Mouse (Mus musculus) lung, postnatal 0 days (tissue): ENCODE measurements around the gene Sap18b.

Experiments
- CTCF ChIP-seq: IDR thresholded peaks from 2 replicates; pipeline ENCODE4 v1.5.1; 2016; ENCODE audit warnings: antibody characterized with exemption, mild to moderate bottlenecking
- EP300 ChIP-seq: IDR thresholded peaks from 2 replicates; pipeline ENCODE4 v1.6.1; 2016; ENCODE audit warnings: antibody characterized with exemption, mild to moderate bottlenecking, control low read depth

DNA sequence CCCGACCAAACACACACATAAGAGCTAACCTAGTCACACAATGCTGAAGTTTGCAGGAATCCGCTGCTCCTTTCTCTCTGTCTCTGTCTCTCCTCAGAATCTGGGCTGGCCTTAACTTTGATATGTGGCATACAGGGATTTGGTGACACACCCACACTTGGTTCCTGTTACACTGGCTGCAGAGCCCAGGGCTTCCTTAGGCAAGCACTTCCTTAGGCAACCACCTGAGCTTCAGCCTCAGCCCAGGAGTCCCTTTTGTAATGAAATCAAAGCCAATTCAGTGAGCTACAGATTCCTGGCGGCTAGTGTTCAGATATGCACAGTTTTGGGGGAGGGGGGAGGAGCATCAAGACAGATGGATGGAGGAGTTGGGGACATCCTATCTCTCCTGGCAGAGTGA is 7.5 kb upstream of the Sap18b start:
- TF ChIP-seq CTCF, result no peak
- TF ChIP-seq EP300, result no peak
